Mouse (Mus musculus) midbrain, embryonic 12.5 days (tissue): ENCODE measurements around the gene Fhl2. TPM values are rescaled to one million over a fixed set of nuclear protein-coding genes. Genes with fewer than 3 reads are reported as not detected.
A peak's percentile ranks its signal among the peaks of the same experiment; 100 is the strongest.

ENCODE experiments used
- ATAC-seq: fragments of 200-750 bp; cut with Nextera tagmentation; 2 replicates; pipeline ENCODE4 v1.8.0; 2017; ENCODE audit warnings: low read depth, moderate TSS enrichment, moderate library complexity; ENCODE audit not compliant: low FRiP score
- H3K27ac ChIP-seq: fragments of 300-500 bp; sonication (generic); replicated peaks from 2 replicates; pipeline ENCODE4 v1.5.1; 2016; ENCODE audit warnings: mild to moderate bottlenecking
- H3K27me3 ChIP-seq: fragments of 300-500 bp; sonication (generic); 2 replicates; pipeline ENCODE4 v1.6.1; 2016; ENCODE audit warnings: mild to moderate bottlenecking
- H3K36me3 ChIP-seq: fragments of 300-500 bp; sonication (generic); 2 replicates; pipeline ENCODE4 v1.6.1; 2016
- H3K4me1 ChIP-seq: fragments of 300-500 bp; sonication (generic); 2 replicates; pipeline ENCODE4 v1.6.1; 2016
- H3K4me2 ChIP-seq: fragments of 300-500 bp; sonication (generic); replicated peaks from 2 replicates; pipeline ENCODE4 v1.6.1; 2016; ENCODE audit warnings: mild to moderate bottlenecking, moderate library complexity
- H3K4me3 ChIP-seq: fragments of 300-500 bp; sonication (generic); 2 replicates; pipeline ENCODE4 v1.5.1; 2016; ENCODE audit warnings: mild to moderate bottlenecking
- H3K9ac ChIP-seq: fragments of 300-500 bp; sonication (generic); replicated peaks from 2 replicates; pipeline ENCODE4 v1.6.1; 2016; ENCODE audit warnings: mild to moderate bottlenecking, moderate library complexity
- H3K9me3 ChIP-seq: fragments of 300-500 bp; sonication (generic); 2 replicates; pipeline ENCODE4 v1.6.1; 2016; ENCODE audit warnings: mild to moderate bottlenecking
- WGBS: fragments of 180-500 bp; shearing (Covaris S2); methylation state at CpG from one replicate; pipeline ENCODE4 v1.1.7; 2016; 5-methylcytosine and 5-hydroxymethylcytosine counted together
- polyA plus RNA-seq: library from polyadenylated mRNA; unstranded; fragments of >200 nt; fragmentation: Nextera tagmentation; extraction: Ambion mirVana; gene quantifications from 2 replicates; pipeline ENCODE4 v1.2.1, GENCODE M21; 2016

Gene Fhl2
- polyA plus RNA-seq, 1 experiment from 2014 or later: 7.9 TPM

- Histone ChIP-seq H3K9ac (no peak overlapping the region), H3K9me3 (no peaks in the 10 kb centered on the region), H3K36me3 (peaks cover 8% of the 10 kb centered on the region; the same call in 1 of the 2 replicates), H3K4me1 (no peaks in the 10 kb centered on the region), H3K4me2 (no peak overlapping the region), H3K27me3 (no peaks in the 10 kb centered on the region), H3K27ac (no peak overlapping the region), H3K4me3 (no peak overlapping the region)
- ATAC-seq: no peak
- WGBS: 83% methylated on average over 4 of the region's 4 CpGs
Measured at GRCm38 (mm10) chr1:43124726-43125125, 72.1 kb downstream of the Fhl2 start.

- Histone ChIP-seq H3K4me2 (no peak overlapping the region), H3K27ac (no peak overlapping the region), H3K9ac (no peak overlapping the region), H3K4me3 (no peak overlapping the region), H3K9me3 (no peaks in the 10 kb centered on the region), H3K4me1 (no peaks in the 10 kb centered on the region), H3K36me3 (peaks cover 20% of the 10 kb centered on the region), H3K27me3 (no peaks in the 10 kb centered on the region)
- ATAC-seq: no peak
- 89% methylated on average over 2 of the region's 2 CpGs for WGBS
Measured at GRCm38 (mm10) chr1:43122616-43123015, 74.2 kb downstream of the Fhl2 start.

- Histone ChIP-seq H3K27me3 (no peaks in the 10 kb centered on the region), H3K4me1 (no peaks in the 10 kb centered on the region), H3K9me3 (no peaks in the 10 kb centered on the region), H3K9ac (no peak overlapping the region), H3K36me3 (peaks cover 37% of the 10 kb centered on the region), H3K4me2 (no peak overlapping the region), H3K4me3 (no peak overlapping the region), H3K27ac (no peak overlapping the region)
- WGBS: 92% methylated on average over 5 of the region's 5 CpGs
- ATAC-seq: no peak
Measured at GRCm38 (mm10) chr1:43120950-43121349, 75.8 kb downstream of the Fhl2 start.

GRCm38 (mm10) chr1:43117435-43117834 is 79.3 kb downstream of the Fhl2 start:
- H3K27ac ChIP-seq: no peak overlapping the region
- H3K27me3 ChIP-seq: no peaks in the 10 kb centered on the region
- no peak for ATAC-seq
- H3K9me3 ChIP-seq: no peaks in the 10 kb centered on the region
- no peaks in the 10 kb centered on the region for H3K4me1 ChIP-seq
- no peak overlapping the region for H3K4me3 ChIP-seq
- H3K36me3 ChIP-seq: peaks cover 55% of the 10 kb centered on the region
- H3K9ac ChIP-seq: no peak overlapping the region
- WGBS: 96% methylated on average over 8 of the region's 8 CpGs
- H3K4me2 ChIP-seq: no peak overlapping the region

- Histone ChIP-seq H3K4me3 (no peak overlapping the region), H3K27me3 (no peaks in the 10 kb centered on the region), H3K9me3 (no peaks in the 10 kb centered on the region), H3K9ac (no peak overlapping the region), H3K4me2 (no peak overlapping the region), H3K4me1 (no peaks in the 10 kb centered on the region), H3K27ac (no peak overlapping the region), H3K36me3 (peaks cover 64% of the 10 kb centered on the region)
- 92% methylated on average over 2 of the region's 2 CpGs for WGBS
- ATAC-seq: no peak
Measured at GRCm38 (mm10) chr1:43112882-43113281, 83.9 kb downstream of the Fhl2 start.

- Histone ChIP-seq H3K4me3 (no peak overlapping the region), H3K36me3 (peaks cover 60% of the 10 kb centered on the region)
- 58% methylated on average over 4 of the region's 4 CpGs for WGBS
Measured at GRCm38 (mm10) chr1:43110556-43110955, 86.2 kb downstream of the Fhl2 start.

GRCm38 (mm10) chr1:43108729-43109128 is 88.1 kb downstream of the Fhl2 start:
- Histone ChIP-seq H3K4me2 (no peak overlapping the region), H3K4me1 (no peaks in the 10 kb centered on the region), H3K9ac (no peak overlapping the region), H3K9me3 (peaks cover 6% of the 10 kb centered on the region; the same call in 1 of the 2 replicates), H3K27me3 (no peaks in the 10 kb centered on the region), H3K27ac (no peak overlapping the region), H3K4me3 (no peak overlapping the region), H3K36me3 (peaks cover 57% of the 10 kb centered on the region)
- ATAC-seq: no peak
- 87% methylated on average over 2 of the region's 2 CpGs for WGBS

More at GRCm38 (mm10) chr1:43110556-43110955, 86.2 kb downstream of the Fhl2 start:
- Histone ChIP-seq H3K9ac (no peak overlapping the region), H3K4me2 (no peak overlapping the region), H3K27me3 (no peaks in the 10 kb centered on the region), H3K27ac (no peak overlapping the region), H3K9me3 (peaks cover under 1% of the 10 kb centered on the region; the same call in 1 of the 2 replicates), H3K4me1 (no peaks in the 10 kb centered on the region)
- ATAC-seq: no peak

GRCm38 (mm10) chr1:43098031-43098984 is 98.5 kb downstream of the Fhl2 start, which contains the start of the genes Tgfbrap1 and AI597479:
Gene Tgfbrap1 (minus strand): TSS chr1:43098637.
Gene AI597479 (plus strand): TSS chr1:43098710.
- Histone ChIP-seq H3K4me2 (peak within 1 kb of the TSS; percentile 70), H3K27ac (peak within 1 kb of the TSS; percentile 100), H3K4me1 (peaks cover 13% of the 10 kb centered on the region), H3K9me3 (no peaks in the 10 kb centered on the region), H3K9ac (peak within 1 kb of the TSS; percentile 91), H3K36me3 (peaks cover 14% of the 10 kb centered on the region), H3K27me3 (peaks cover 27% of the 10 kb centered on the region), H3K4me3 (peak within 1 kb of the TSS; percentile 83)
- peak; percentile 97 for ATAC-seq
- 1% methylated on average over 57 of the region's 57 CpGs for WGBS

- Histone ChIP-seq H3K27me3 (peaks cover 27% of the 10 kb centered on the region), H3K27ac (no peak overlapping the region), H3K9ac (no peak overlapping the region), H3K9me3 (no peaks in the 10 kb centered on the region), H3K4me3 (no peak overlapping the region), H3K4me2 (no peak overlapping the region), H3K36me3 (no peaks in the 10 kb centered on the region), H3K4me1 (peaks cover 23% of the 10 kb centered on the region; the same call in 1 of the 2 replicates)
- WGBS: 86% methylated on average over 2 of the region's 2 CpGs
- no peak for ATAC-seq
Measured at GRCm38 (mm10) chr1:43094206-43094605, 102.6 kb downstream of the Fhl2 start.

GRCm38 (mm10) chr1:43092056-43093015 is 104.4 kb downstream of the Fhl2 start:
- peak overlapping the region; percentile 78 for H3K4me3 ChIP-seq
- H3K4me1 ChIP-seq: peaks cover 21% of the 10 kb centered on the region; the same call in 1 of the 2 replicates
- no peaks in the 10 kb centered on the region for H3K36me3 ChIP-seq
- H3K4me2 ChIP-seq: peak overlapping the region; percentile 90
- under 1% methylated on average over 77 of the region's 102 CpGs for WGBS
- peak; percentile 90 for ATAC-seq
- H3K9me3 ChIP-seq: no peaks in the 10 kb centered on the region
- peaks cover 27% of the 10 kb centered on the region for H3K27me3 ChIP-seq
- peak overlapping the region; percentile 91 for H3K9ac ChIP-seq
- peak overlapping the region; percentile 82 for H3K27ac ChIP-seq

- Histone ChIP-seq H3K4me2 (peak overlapping the region; percentile 90), H3K9me3 (no peaks in the 10 kb centered on the region), H3K4me3 (peak overlapping the region; percentile 78), H3K27me3 (peaks cover 20% of the 10 kb centered on the region), H3K27ac (no peak overlapping the region), H3K4me1 (peaks cover 18% of the 10 kb centered on the region; the same call in 1 of the 2 replicates), H3K9ac (peak overlapping the region; percentile 91), H3K36me3 (no peaks in the 10 kb centered on the region)
- 49% methylated on average over 13 of the region's 13 CpGs for WGBS
- peak; percentile 7; the same call in 1 of the 2 replicates for ATAC-seq
Measured at GRCm38 (mm10) chr1:43091306-43092055, 105.3 kb downstream of the Fhl2 start.
